7 mouse cellular contexts compared by ENCODE assay signal in the genomic region with DNA sequence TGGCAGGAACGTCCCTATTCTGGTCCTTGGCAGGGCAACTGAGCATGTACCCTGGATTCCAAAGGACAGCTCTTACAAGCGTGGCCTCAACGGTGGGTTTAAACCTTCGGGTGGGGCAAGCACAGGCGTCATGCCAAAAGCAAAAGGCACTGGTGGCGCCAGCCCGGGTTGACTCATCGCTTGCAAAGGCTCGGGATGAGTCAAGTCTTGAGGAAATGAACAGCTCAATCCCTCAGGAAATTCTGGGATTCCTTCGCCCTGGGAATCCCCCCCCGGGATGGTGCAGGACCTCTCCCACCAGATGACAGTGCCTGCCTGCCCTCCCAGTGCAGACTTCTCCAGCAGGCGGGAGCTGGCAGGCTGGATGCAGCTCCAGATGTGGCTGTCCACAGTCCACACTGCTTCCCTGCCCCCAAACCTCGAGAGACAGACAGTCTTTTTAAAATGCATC. TPM values are rescaled to one million over a fixed set of nuclear protein-coding genes. Genes with fewer than 3 reads are reported as not detected.
A peak's percentile ranks its signal among the peaks of the same experiment; 100 is the strongest.
DNase-seq lines count a peak whose midpoint lies in the region; ATAC-seq lines count a peak whose summit lies in the region.

No protein-coding gene starts in this region.

- intact Hi-C loops in left cerebral cortex, postnatal 25 days (cut with DNase I) = loop anchor here (2.0 kb wide), 1 partner anchor 96 kb away; no protein-coding TSS in a partner anchor

- DNase-seq in R1 (ENCODE audit: low read depth, low spot score) = peak; percentile 39
- DNase-seq in gastrocnemius, adult 8-10 months (ENCODE audit: low spot score in 2 of 2) = peak; percentile 67 to 77
- DNase-seq in left cerebral cortex, postnatal 25 days (ENCODE audit: low spot score in 2 of 2) = peak; percentile 62 to 88
- peak; percentile 49 for DNase-seq in thymus, postnatal 25 days

- H3K9ac ChIP-seq in hindbrain, embryonic 15.5 days = no peak overlapping the region

- no peak overlapping the region for H3K4me2 ChIP-seq in hindbrain, embryonic 15.5 days

- peak overlapping the region; percentile 79 for H3K27ac ChIP-seq in brown adipose tissue, adult 24 weeks (replicated peaks; ENCODE audit: low read depth, low read length)
- H3K27ac ChIP-seq in hindbrain, embryonic 15.5 days (replicated peaks) = peak overlapping the region; percentile 71

- WGBS in hindbrain, embryonic 15.5 days = 47% methylated on average over 13 of the region's 13 CpGs

- peaks cover 27% of the 10 kb centered on the region for H3K4me1 ChIP-seq in brown adipose tissue, adult 24 weeks (ENCODE audit: control insufficient read depth, insufficient read depth, insufficient read length, low read length)
- peaks cover 20% of the 10 kb centered on the region for H3K4me1 ChIP-seq in hindbrain, embryonic 15.5 days (replicated peaks)
- H3K4me1 ChIP-seq in megakaryocyte, embryonic 14.5 days = peaks cover 95% of the 10 kb centered on the region

- H3K36me3 ChIP-seq in hindbrain, embryonic 15.5 days = 0 out of 2 replicates have a peak, but pooled peaks cover 4% of the 10 kb centered on the region
- H3K36me3 ChIP-seq in megakaryocyte, embryonic 14.5 days (replicated peaks; ENCODE audit: low read length) = peaks cover 34% of the 10 kb centered on the region

- no peaks in the 10 kb centered on the region for H3K9me3 ChIP-seq in hindbrain, embryonic 15.5 days
- H3K9me3 ChIP-seq in megakaryocyte, embryonic 14.5 days = 0 out of 2 replicates have a peak, but pooled peaks cover 5% of the 10 kb centered on the region

- H3K27me3 ChIP-seq in hindbrain, embryonic 15.5 days = no peaks in the 10 kb centered on the region
- H3K27me3 ChIP-seq in megakaryocyte, embryonic 14.5 days (replicated peaks) = no peaks in the 10 kb centered on the region

- ATAC-seq in hindbrain, embryonic 15.5 days (ENCODE audit: low FRiP score, low read depth) = peak; percentile 67; the same call in 1 of the 2 replicates

- H3K4me3 ChIP-seq in brown adipose tissue, adult 24 weeks (ENCODE audit: insufficient read depth, low read depth, low read length) = peak overlapping the region; percentile 9; the same call in 1 of the 2 replicates
- H3K4me3 ChIP-seq in hindbrain, embryonic 15.5 days = no peak overlapping the region
- peak overlapping the region; percentile 89 for H3K4me3 ChIP-seq in megakaryocyte, embryonic 14.5 days (replicated peaks)

RNA-seq across cellular contexts. Expression of a gene that starts 28.1 kb away (rescaled TPM):
- 77.1 and 106 TPM in 2 replicates for polyA plus RNA-seq in brown adipose tissue, adult 24 weeks (2012; ENCODE audit: insufficient read depth, insufficient read length, missing spikeins)
- total RNA-seq in gastrocnemius, adult 8-10 months (2022) = 1 to 10 TPM; 5.9 to 7.6 (median 6.4) TPM
- 7.1 and 11.0 TPM in 2 replicates for polyA plus RNA-seq in hindbrain, embryonic 15.5 days (2015; fragmentation: Nextera tagmentation; extraction: Ambion mirVana)
- 1 to 10 TPM; 7.8 TPM for total RNA-seq in left cerebral cortex, postnatal 25 days (2021)
- 2.9 TPM in 1 of 2 replicates, not detected in the other for polyA plus RNA-seq in megakaryocyte, embryonic 14.5 days (2012; ENCODE audit: insufficient read depth, low replicate concordance)

RNA-seq across cellular contexts. Expression of a gene that starts 28.4 kb away (rescaled TPM):
- polyA plus RNA-seq in brown adipose tissue, adult 24 weeks (2012; ENCODE audit: insufficient read depth, insufficient read length, missing spikeins) = 27.9 and 30.4 TPM in 2 replicates
- 1 to 10 TPM; 3.6 to 5.5 (median 4.4) TPM for total RNA-seq in gastrocnemius, adult 8-10 months (2022)
- 18.9 and 19.1 TPM in 2 replicates for polyA plus RNA-seq in hindbrain, embryonic 15.5 days (2015; fragmentation: Nextera tagmentation; extraction: Ambion mirVana)
- total RNA-seq in left cerebral cortex, postnatal 25 days (2021) = 1 to 10 TPM; 7.7 to 8.8 TPM
- 2.2 and 10.5 TPM in 2 replicates for polyA plus RNA-seq in megakaryocyte, embryonic 14.5 days (2012; ENCODE audit: insufficient read depth, low replicate concordance)

RNA-seq across cellular contexts. Expression of a gene that starts 28.5 kb away (rescaled TPM):
- not detected in 2 replicates for polyA plus RNA-seq in brown adipose tissue, adult 24 weeks (2012; ENCODE audit: insufficient read depth, insufficient read length, missing spikeins)
- not detected for total RNA-seq in gastrocnemius, adult 8-10 months (2022)
- polyA plus RNA-seq in hindbrain, embryonic 15.5 days (2015; fragmentation: Nextera tagmentation; extraction: Ambion mirVana) = 0.90 TPM in 1 of 2 replicates, not detected in the other
- total RNA-seq in left cerebral cortex, postnatal 25 days (2021) = under 1 TPM in 1 of 2 experiments, not detected in 1; 0.98 TPM
- not detected in 2 replicates for polyA plus RNA-seq in megakaryocyte, embryonic 14.5 days (2012; ENCODE audit: insufficient read depth, low replicate concordance)
